Mouse (Mus musculus): ENCODE measurements at regions not wholly inside any gene's neighbourhood (a gene's known extent, or its start where the extent isn't known, plus 50 kb on each side); places are given as distances from the start of the nearest gene placed in this dataset.

DNA sequence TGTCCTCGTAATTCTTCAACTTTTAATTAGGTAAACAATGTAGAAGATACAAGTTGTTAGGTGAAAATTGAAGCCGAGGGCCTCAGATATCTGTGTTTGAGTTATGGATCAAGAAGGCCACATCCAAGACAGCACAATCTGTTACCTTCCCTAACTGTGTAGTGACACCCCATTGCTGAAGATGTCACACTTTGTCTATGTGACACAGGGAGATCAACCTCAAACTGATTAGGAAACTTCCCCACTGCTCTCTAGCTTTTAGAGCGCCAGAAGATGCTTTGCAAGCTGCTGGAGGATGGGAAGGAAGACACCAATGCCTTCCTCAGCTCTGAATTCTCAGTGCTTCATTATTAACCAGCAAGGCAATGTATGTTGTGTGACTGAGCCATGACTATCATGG is 220.7 kb downstream of the Nfkbiz start:
- no peak for TF ChIP-seq CTCF (IDR thresholded peaks at IDR 0.05; ENCODE audit: low read depth)
- TF ChIP-seq EP300 (IDR thresholded peaks at IDR 0.05; ENCODE audit: low read depth), result no peak
